Mouse (Mus musculus) brown adipose tissue, adult 24 weeks (tissue): ENCODE measurements around the gene Anks6. TPM values are rescaled to one million over a fixed set of nuclear protein-coding genes. Genes with fewer than 3 reads are reported as not detected.
"Not testable (repeated sequence)": the region's sequence is repeated elsewhere in the genome, so short reads cannot be mapped to it uniquely, and the experiment has no call there.

ENCODE experiments used
- H3K27ac ChIP-seq: fragments of 200-500 bp; replicated peaks from 2 replicates; pipeline ENCODE4 v1.5.1; 2012; ENCODE audit warnings: low read depth, mild to moderate bottlenecking, low read length
- H3K4me1 ChIP-seq: fragments of 200-500 bp; 2 replicates; pipeline ENCODE4 v1.6.1; 2012; ENCODE audit warnings: low read length, mixed read lengths; ENCODE audit not compliant: control insufficient read depth, insufficient read depth, insufficient read length
- H3K4me3 ChIP-seq: fragments of 200-500 bp; 2 replicates; pipeline ENCODE4 v1.5.1; 2012; ENCODE audit warnings: low read depth, mild to moderate bottlenecking, low read length, moderate library complexity; ENCODE audit not compliant: insufficient read depth
- polyA plus RNA-seq: library from polyadenylated mRNA; stranded (reverse); fragments of >200 nt; gene quantifications from 2 replicates; pipeline ENCODE4 v1.2.4, GENCODE M21; 2012; ENCODE audit not compliant: missing spikeins, insufficient read depth, insufficient read length

Anks6 gene
- polyA plus RNA-seq, 1 experiment = 1.1 TPM

GRCm38 (mm10) chr4:47055170-47055569, 2.1 kb downstream of the Anks6 start:
- not testable (repeated sequence) for H3K4me3 ChIP-seq, H3K4me1 ChIP-seq, H3K27ac ChIP-seq

- Histone ChIP-seq H3K4me3 (no peak overlapping the region), H3K27ac (no peak overlapping the region), H3K4me1 (no peaks in the 10 kb centered on the region)
Measured at GRCm38 (mm10) chr4:47051905-47052304, 5.3 kb downstream of the Anks6 start.

- H3K27ac ChIP-seq = no peak overlapping the region
- no peaks in the 10 kb centered on the region for H3K4me1 ChIP-seq
- H3K4me3 ChIP-seq = no peak overlapping the region
Measured at GRCm38 (mm10) chr4:47050642-47051381, 6.4 kb downstream of the Anks6 start.

- Histone ChIP-seq H3K27ac (no peak overlapping the region), H3K4me1 (no peaks in the 10 kb centered on the region), H3K4me3 (no peak overlapping the region)
Measured at GRCm38 (mm10) chr4:47050167-47050566, 7.1 kb downstream of the Anks6 start.

DNA sequence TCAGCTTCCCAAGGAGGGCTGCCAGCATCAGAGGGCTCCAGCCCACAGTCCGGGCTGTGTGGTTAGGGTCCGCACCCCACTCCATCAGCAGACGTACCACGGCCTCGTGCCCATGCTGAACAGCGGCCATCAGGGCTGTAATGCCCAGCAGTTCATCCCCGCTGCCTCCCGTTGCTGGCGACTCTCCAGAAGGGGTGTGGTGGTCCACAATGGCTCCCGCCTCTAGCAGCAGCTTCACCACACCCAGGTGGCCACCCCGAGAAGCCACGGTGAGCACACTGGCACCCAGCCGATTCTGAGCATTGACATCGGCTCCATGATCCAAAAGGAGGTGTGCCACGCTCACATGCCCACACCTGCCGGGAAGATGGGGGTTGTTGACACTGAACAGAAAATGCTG, 8.0 kb downstream of the Anks6 start:
- no peaks in the 10 kb centered on the region for H3K4me1 ChIP-seq

DNA sequence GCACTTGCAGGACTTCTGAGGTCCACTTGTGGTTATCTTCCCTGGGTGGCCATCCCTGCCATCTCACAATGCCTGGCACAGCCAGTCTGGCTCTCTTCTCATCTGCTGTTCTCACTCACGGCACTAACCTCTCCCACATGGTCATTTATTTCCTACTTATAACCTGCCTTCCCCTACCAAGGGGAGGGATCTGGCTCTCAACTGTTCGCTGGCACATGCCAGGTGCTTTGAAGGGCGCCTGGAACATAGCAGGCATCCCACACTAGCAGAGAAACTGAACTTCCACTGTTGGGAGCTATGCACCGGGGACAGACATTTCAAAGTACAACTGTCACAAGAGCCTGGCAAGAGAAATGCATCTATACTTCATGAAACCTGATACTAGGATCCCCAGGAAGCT, 9.5 kb downstream of the Anks6 start:
- no peaks in the 10 kb centered on the region for H3K4me1 ChIP-seq
- H3K27ac ChIP-seq = no peak overlapping the region
- H3K4me3 ChIP-seq = no peak overlapping the region

More for the DNA sequence above, 8.0 kb downstream of the Anks6 start:
- Histone ChIP-seq H3K4me3 (no peak overlapping the region), H3K27ac (no peak overlapping the region)

- no peak overlapping the region for H3K27ac ChIP-seq
- H3K4me3 ChIP-seq = no peak overlapping the region
- no peaks in the 10 kb centered on the region for H3K4me1 ChIP-seq
Measured at GRCm38 (mm10) chr4:47046974-47047373, 10.3 kb downstream of the Anks6 start.

- Histone ChIP-seq H3K4me1 (no peaks in the 10 kb centered on the region), H3K4me3 (no peak overlapping the region), H3K27ac (no peak overlapping the region)
Measured at GRCm38 (mm10) chr4:47043866-47044265, 13.4 kb downstream of the Anks6 start.

DNA sequence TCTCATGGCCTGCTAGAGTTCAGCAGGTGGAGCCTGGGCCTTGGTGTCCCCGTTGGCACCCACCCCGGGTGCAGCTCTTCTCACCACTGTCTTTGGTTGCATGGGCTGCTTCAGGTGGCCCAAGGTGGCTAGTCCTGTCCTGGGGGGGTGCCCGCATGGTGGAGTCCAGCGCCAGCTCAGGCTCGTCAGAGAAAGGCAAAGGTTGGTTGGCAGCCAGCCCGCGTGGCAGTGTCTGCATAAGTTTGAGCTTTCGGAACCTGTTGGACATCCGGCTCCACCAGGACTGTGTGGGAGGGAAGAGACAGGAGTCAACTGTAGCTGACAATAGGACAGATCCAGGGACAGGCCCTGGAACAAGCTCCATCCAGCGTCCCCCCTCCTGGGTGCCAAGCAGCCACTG, 17.6 kb downstream of the Anks6 start:
- Histone ChIP-seq H3K27ac (no peak overlapping the region), H3K4me3 (no peak overlapping the region), H3K4me1 (no peaks in the 10 kb centered on the region)

DNA sequence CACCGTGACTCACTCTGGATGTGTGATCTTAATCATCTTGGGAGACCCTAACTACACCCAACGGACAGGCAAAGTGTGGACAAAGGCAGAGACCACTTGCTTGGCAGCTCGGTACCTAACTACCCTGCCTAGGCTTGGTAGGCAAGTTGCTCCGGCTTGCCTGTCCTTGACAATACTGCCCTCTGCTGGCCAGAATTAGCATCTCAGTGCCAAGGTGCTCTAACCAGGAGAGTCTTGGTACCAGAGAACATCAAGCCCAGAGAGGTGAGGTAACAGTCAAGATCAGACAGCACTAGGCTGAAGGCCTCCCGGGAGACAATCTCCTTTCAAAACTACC, 19.9 kb downstream of the Anks6 start:
- Histone ChIP-seq H3K27ac (no peak overlapping the region), H3K4me3 (no peak overlapping the region), H3K4me1 (no peaks in the 10 kb centered on the region)

DNA sequence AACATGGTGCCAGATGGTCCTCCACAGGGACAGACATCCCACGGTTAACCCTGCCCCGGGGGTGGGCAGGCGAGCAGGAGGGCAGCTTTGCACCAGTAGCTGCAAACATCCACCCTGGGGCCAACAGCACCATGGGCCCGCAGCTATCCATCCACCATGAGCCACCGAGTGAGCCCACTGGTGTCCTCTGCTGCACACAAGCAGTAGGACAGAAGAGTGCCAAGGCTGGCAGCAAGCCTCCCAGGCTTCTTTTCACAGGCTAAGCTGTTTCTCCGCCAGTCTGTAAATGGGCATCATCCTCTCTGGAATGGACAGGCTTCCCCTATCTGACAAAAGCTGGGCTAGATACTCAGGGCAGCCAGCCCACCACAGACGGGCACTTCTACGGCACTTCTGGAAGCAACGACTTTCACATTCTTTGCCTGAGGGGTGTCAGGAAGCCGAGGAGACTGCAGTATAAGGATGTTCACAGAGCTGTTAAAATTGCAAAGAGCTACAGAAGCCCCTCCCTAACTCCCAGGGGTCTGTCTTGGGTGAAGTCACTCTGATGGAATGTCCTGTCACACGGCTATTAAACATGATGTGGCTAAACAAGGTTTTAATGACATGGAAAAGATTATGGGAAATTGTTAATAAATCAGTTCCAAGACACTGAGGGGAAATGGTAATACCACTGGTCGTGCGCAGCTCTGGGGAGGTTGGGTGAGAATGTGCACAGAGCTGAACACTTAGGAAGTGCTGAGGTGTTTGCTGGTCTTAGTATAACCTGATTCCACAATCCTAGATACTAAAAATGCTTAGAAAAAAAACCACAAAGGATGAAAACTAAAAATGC, 20.5 kb downstream of the Anks6 start:
- Histone ChIP-seq H3K4me3 (no peak overlapping the region), H3K4me1 (no peaks in the 10 kb centered on the region), H3K27ac (no peak overlapping the region)

GRCm38 (mm10) chr4:47035536-47035935, 21.7 kb downstream of the Anks6 start:
- Histone ChIP-seq H3K4me3 (no peak overlapping the region), H3K27ac (no peak overlapping the region), H3K4me1 (no peaks in the 10 kb centered on the region)

DNA sequence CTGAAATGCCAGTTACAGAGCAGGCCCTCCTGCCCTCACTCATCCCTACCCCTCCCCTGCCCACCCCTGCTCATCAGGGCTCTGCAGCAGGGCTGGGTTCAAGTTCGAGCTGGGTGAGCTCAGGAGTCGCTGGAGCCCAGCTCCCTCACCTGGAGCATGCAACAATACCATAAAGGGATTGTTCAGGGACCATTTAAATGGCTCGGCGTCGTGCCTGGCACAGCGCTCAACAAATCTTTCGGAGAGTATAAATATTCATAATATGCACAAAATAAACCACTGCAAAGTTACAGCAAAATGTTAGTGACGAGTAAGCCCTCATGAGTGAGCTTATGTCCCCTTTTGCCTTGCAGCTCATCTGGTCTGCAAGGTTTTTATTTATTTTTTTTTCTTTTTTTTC, 25.1 kb downstream of the Anks6 start:
- H3K27ac ChIP-seq = no peak overlapping the region
- no peak overlapping the region for H3K4me3 ChIP-seq

GRCm38 (mm10) chr4:47028791-47029190, 28.4 kb downstream of the Anks6 start:
- no peaks in the 10 kb centered on the region for H3K4me1 ChIP-seq
- no peak overlapping the region for H3K4me3 ChIP-seq
- H3K27ac ChIP-seq = no peak overlapping the region

More for the DNA sequence above, 25.1 kb downstream of the Anks6 start:
- no peaks in the 10 kb centered on the region for H3K4me1 ChIP-seq

DNA sequence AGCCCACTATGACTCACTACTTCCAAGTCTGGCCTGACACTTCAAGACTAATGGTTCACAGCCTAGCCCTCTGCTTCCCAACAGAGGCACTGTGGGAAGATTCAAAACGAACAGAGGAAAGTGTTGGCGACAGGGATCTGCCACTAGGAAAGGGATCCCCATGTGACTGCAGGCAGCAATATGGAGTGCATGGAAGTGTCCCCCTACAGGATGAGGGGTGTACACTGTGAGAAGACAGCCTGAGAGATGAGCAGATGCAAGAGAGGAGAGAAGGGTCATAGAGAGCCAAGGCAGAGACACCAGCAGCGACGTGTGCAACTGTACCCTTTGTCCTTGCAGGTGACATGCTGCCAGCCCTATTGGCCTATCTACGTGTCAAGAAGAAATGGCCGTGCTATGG, 33.3 kb downstream of the Anks6 start:
- Histone ChIP-seq H3K27ac (no peak overlapping the region), H3K4me3 (no peak overlapping the region), H3K4me1 (no peaks in the 10 kb centered on the region)
